In genomic region chr6:85436631-85437030, GRCm38 (mm10) we compare ENCODE assay signal across 41 mouse cellular contexts. TPM values are rescaled to one million over a fixed set of nuclear protein-coding genes. Genes with fewer than 3 reads are reported as not detected.
"Had no signal": no experiment of that assay in that cellular context is flagged by ENCODE, and none has a peak within 500 bp of the region (broad histone marks: within the 10 kb centered on the region; RNA-seq: fewer than 3 reads in every experiment).

No protein-coding gene starts in this region.

- H3K4me3 ChIP-seq: heart, embryonic 10.5 days; heart, embryonic 12.5 days; hindbrain, embryonic 10.5 days; hindbrain, embryonic 12.5 days; intestine, embryonic 15.5 days; layer of hippocampus, adult 2 months; left cerebral cortex, adult 2 months; limb, embryonic 10.5 days; limb, embryonic 12.5 days; liver, embryonic 13.5 days; liver, embryonic 15.5 days had no signal

- H3K9me3 ChIP-seq: heart, embryonic 10.5 days; heart, embryonic 12.5 days; hindbrain, embryonic 10.5 days; hindbrain, embryonic 12.5 days; intestine, embryonic 15.5 days; limb, embryonic 10.5 days; limb, embryonic 12.5 days; liver, embryonic 13.5 days; liver, embryonic 15.5 days had no signal

- H3K4me2 ChIP-seq: heart, embryonic 12.5 days; hindbrain, embryonic 12.5 days; hindbrain, embryonic 14.5 days; intestine, embryonic 15.5 days; limb, embryonic 12.5 days; liver, embryonic 11.5 days; liver, embryonic 13.5 days; liver, embryonic 15.5 days had no signal

- H3K27me3 ChIP-seq: heart, embryonic 12.5 days; hindbrain, embryonic 12.5 days; intestine, embryonic 15.5 days; limb, embryonic 12.5 days; liver, embryonic 13.5 days; liver, embryonic 15.5 days had no signal

- H3K27ac ChIP-seq: heart, embryonic 10.5 days; hindbrain, embryonic 10.5 days; hindbrain, embryonic 12.5 days; hindbrain, embryonic 14.5 days; intestine, embryonic 15.5 days; layer of hippocampus, adult 2 months; left cerebral cortex, adult 2 months; limb, embryonic 10.5 days; limb, embryonic 12.5 days; liver, embryonic 13.5 days; liver, embryonic 15.5 days had no signal

- H3K9ac ChIP-seq: heart, embryonic 12.5 days; hindbrain, embryonic 12.5 days; hindbrain, embryonic 14.5 days; intestine, embryonic 15.5 days; limb, embryonic 12.5 days; liver, embryonic 13.5 days; liver, embryonic 15.5 days had no signal

- H3K4me1 ChIP-seq: intestine, embryonic 15.5 days had no signal

- DNase-seq: gastrocnemius, postnatal 14 days; heart, adult 18-20 months; heart, postnatal 10 days; heart, postnatal 4 days; kidney, adult 18-20 months; kidney, adult 8-10 months; kidney, postnatal 10 days; kidney, postnatal 25 days; kidney, postnatal 4 days; liver; liver, embryonic 13.5 days had no signal

- ATAC-seq: hindbrain, embryonic 16.5 days; inflammation-experienced regulatory T-cells, adult 6 months; intestine, embryonic 15.5 days; intestine, postnatal 0 days had no signal

RNA-seq across cellular contexts. Expression of gene Noto, which starts 12.9 kb away (rescaled TPM):
- total RNA-seq: gastrocnemius, adult 18-20 months; gastrocnemius, adult 8-10 months; gastrocnemius, postnatal 14 days; gastrocnemius, postnatal 4 days; granulocyte monocyte progenitor cell, adult 5-6 weeks; heart, adult 18-20 months; heart, adult 8-10 months; heart, postnatal 10 days; heart, postnatal 25 days; heart, postnatal 4 days; layer of hippocampus, adult 2 months; layer of hippocampus, postnatal 10 days; layer of hippocampus, postnatal 25 days; left cerebral cortex, adult 2 months; left cerebral cortex, postnatal 14 days; left cerebral cortex, postnatal 36 days had no signal
- polyA plus RNA-seq: heart, embryonic 10.5 days; heart, embryonic 12.5 days; heart, embryonic 14.5 days; heart, embryonic 16.5 days; hindbrain, embryonic 10.5 days; hindbrain, embryonic 12.5 days; hindbrain, embryonic 14.5 days; hindbrain, embryonic 16.5 days; intestine, embryonic 15.5 days; intestine, postnatal 0 days; kidney, embryonic 14.5 days; kidney, embryonic 16.5 days; limb, embryonic 10.5 days; limb, embryonic 12.5 days; limb, embryonic 14.5 days; liver, embryonic 11.5 days; liver, embryonic 13.5 days; liver, embryonic 15.5 days had no signal
